Mouse (Mus musculus): ENCODE data around the gene Ell.

The Ell gene

DNA sequence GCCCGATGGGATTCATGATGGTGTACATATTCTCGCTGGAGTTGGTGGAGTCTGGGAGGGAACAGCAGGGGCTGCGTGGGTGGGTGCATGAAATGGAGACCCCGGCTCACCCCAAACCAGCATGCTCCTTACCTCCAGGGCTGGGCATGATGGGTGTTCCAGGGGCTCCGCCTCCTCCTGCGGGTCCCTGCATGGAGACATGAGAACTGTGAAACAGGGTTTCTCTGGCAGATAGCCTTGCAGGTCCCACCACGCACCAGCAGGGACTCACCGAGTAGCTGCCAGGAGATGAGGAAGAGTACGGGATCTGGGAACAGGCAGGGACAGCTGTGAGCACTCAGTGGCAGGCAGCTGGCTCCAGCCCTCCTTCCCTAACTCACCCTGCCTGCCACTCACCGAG, 59.5 kb downstream of the Ell start:
- no peak for DNase-seq (ENCODE audit: low spot score)

DNA sequence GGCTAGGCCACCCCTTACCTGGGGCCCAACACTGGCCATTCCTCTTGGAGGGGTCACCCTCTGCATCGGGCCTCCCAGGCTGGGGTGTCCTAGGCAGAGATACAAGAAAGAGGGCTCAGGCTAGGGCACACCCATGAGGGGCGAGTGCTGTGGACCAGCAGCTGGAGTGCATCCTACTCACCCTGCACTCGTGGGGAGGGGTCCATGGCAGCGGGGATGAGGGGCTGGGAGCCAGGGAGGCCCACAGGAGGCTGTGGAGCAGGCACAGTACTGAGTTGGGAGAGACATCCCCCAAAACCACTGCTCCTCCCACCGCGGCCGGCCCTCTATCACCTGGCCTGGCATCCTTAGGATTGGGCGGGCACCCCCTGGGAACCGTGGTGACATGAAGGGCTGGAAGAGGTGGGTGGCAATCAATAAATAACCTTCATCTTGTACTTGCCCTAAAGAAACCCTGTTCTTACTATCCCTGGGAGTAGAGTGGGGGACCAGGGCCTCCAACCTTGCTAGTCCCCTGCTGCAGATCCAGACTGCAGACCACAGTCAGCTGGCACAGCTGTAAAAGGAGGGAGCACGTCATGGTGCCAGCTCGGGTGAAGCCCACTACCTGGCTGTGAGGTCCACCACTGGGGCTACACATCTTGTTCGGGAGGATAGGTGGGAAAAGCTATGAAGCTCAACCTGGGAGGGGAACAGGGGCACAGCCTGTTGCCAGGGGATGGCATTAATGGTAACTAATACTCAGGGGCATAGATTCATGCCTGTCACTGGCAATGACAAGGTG, 60.4 kb downstream of the Ell start:
- DNase-seq (ENCODE audit: low spot score), result no peak

- no peak for DNase-seq (ENCODE audit: low spot score)
These were observed 61.4 kb downstream of the Ell start for GRCm38 (mm10) chr8:70600473-70601270.

- DNase-seq (ENCODE audit: low spot score), result no peak
These were observed 62.0 kb downstream of the Ell start for GRCm38 (mm10) chr8:70601271-70601649.

DNA sequence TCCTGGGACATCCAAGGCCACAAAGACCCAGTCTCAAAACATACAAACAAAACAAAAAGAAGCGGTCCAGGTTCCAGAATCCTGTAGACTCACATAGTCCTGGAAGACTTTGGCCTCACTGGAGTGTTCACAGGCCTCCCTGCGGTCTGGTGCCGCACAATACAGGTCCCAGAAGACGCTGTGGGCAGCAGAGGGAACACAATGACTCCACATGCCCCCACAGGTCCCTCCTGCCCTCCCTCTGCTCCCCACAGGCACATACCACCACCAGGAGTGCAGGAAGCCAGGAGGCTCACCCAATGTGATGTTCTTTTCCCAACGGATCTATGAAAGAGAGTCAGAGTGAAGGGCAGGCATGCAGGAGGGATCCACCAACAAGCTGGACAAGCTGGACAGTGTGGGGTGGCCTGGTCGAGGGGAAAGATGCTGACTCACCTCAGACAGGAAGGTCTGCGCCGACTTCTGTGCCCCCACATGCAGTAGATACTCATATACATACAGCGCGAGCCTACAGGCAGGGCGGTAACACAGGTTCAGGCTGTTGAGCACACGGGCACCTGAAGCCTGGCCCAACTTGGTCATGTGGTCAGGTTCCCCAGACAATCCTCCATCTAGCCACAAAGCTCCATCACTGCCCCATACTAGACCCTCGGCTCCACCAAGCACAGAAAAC, 63.0 kb downstream of the Ell start:
- no peak for DNase-seq (ENCODE audit: low spot score)

DNA sequence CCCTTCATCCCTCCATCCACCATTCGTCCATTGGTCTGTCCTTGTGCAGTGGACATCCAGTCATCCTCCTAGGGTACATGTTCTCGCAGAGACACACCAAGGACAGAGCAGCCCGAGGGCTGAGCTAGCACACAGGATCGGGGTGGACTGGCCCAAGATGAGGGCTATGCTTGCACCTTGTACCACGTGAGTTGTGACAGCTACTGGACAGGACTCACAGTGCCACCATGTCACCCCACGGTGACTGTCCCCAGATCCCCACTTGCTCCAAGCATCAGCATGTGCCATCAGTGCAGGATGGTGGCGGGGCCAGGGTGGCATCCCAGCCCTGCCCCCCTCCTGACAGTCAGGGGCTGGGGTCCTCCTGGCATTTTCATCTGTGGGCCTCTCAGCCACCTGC, 65.3 kb downstream of the Ell start:
- DNase-seq (ENCODE audit: low spot score), result no peak

DNA sequence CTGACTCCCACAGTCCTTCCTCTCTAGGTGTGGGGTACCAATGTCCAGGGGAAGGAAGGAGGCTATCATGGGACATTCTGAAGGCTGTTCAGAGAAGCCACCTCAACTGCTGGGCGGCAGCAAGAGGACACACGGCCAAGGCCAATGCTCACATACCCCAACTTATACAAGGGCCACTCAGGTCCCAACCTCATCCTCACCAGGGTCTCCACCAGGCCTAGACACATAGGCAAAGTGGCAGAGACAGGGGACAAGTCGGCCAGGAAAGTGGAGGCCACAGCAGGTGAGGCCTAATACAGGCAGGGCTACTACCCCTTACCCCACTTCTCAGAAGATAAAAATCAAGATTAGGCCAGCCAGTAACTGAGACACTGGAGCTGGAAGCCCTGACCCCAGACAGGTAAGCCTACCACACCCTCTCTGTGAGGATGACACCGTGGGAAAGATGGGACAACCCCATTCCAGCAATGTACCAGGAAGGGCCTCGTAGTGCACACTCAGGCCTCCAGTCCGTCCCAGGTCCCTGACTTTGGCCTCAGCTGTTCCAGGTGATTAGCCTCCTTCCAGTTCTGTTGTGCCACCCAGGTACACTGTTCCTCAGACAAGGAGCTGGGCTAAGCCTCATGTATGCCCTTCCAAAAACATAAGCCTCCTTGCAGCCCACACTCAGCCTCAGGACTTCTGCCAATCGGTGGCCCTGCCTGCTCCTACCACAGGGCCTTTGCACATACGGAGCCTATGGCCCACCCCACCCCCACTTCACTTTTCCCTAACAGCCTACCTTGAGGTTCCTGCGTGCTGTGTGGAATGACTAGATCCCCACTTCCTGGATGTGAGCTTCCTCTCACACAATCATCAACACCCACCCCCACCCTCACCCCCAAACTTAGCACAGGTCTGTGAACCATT, 66.9 kb downstream of the Ell start:
- no peak for DNase-seq (ENCODE audit: low spot score)

- DNase-seq (ENCODE audit: low spot score), result no peak
These were observed 67.7 kb downstream of the Ell start for GRCm38 (mm10) chr8:70606780-70607602.

DNA sequence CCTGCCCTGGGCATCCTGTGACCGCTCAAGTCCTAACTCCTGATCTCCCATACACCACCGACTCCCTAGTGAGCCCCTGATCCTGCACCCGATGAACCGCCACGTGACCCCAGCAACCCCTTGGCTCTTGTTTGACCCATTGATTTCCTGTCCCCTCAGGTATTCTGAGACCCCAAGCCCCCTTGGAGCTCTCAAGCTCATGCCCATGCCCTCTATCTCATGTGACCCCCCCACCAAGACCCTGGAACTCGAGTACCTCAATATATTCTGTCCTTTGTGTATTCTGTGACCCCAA, 68.3 kb downstream of the Ell start:
- no peak for DNase-seq (ENCODE audit: low spot score)

DNA sequence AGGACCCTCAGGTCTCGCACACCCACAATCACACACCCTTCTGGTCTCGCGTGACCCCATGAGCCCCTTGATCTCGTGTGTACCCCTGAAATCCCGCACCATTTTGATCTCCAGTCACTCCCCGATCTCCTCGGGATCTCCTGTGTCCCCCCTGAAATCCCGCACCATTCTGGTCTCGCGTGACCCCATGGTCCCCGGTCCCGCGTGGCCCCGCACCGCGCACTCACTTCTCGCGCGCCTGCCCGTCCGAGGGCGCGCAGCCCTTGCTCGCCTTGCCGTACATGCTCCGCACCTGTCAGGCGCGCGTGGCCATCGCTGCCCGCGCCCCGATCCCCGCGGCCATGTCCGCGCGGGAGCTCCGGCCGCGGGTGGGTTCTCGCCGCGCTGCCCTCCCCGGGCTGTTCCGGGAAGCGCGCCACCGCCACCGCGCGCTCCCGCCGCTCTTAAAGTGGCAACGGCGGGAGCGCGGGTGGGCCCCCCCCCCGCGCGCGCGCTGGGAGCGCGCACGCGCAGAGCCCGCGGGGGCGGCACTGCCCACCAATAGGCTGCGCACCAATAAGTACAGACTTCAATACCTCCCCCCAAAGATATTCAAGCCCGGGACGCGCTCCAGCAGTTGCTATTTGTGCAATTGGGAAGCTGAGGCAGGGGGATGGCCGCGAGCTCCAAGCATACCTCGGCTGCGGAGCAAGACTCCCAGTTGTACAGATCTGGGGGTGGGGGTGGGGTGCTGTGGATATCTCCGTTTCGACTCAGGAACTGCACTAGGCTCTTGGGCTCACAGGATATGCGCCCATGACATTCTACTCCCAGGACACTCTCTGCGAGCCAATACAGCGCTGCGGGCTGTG, 68.9 kb downstream of the Ell start:
- no peak for DNase-seq (ENCODE audit: low spot score)

DNA sequence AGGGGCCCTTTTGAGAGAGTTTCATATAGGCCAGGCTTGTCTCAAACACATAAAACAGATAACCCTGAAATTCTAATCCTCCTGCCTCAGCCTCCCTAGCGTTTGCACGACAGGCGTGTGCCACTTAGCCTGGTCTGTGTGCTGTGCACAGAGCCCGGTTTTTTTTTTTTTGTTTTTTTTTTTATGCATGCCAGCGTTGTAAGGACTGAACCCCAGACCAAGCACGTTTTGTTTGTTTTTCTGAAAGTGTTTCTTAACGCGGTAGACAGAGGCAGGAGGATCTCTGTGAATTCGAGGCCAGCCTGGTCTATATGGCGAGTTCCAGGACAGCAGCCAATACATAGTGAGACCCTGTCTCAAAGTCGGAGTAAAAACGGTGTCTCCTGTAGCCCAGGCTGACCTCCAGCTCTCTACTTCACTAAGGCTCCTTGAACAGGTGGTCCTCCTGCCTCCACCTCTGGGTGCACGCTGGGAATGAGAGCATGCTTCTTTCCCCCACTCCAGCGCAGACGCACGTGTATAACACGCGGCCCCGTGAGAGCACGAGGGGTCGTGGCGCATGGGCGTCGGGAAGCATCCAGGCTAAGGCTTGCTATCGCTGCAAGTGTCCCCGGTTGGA, 69.6 kb downstream of the Ell start, which contains the start of gene Ssbp4:
Gene Ssbp4, minus strand, starts transcription at position 124 of the 619 bp plus-strand sequence.
- DNase-seq (ENCODE audit: low spot score), result no peak

- DNase-seq (ENCODE audit: low spot score), result peak; percentile 82
These were observed 70.2 kb downstream of the Ell start for GRCm38 (mm10) chr8:70609368-70609848.

DNA sequence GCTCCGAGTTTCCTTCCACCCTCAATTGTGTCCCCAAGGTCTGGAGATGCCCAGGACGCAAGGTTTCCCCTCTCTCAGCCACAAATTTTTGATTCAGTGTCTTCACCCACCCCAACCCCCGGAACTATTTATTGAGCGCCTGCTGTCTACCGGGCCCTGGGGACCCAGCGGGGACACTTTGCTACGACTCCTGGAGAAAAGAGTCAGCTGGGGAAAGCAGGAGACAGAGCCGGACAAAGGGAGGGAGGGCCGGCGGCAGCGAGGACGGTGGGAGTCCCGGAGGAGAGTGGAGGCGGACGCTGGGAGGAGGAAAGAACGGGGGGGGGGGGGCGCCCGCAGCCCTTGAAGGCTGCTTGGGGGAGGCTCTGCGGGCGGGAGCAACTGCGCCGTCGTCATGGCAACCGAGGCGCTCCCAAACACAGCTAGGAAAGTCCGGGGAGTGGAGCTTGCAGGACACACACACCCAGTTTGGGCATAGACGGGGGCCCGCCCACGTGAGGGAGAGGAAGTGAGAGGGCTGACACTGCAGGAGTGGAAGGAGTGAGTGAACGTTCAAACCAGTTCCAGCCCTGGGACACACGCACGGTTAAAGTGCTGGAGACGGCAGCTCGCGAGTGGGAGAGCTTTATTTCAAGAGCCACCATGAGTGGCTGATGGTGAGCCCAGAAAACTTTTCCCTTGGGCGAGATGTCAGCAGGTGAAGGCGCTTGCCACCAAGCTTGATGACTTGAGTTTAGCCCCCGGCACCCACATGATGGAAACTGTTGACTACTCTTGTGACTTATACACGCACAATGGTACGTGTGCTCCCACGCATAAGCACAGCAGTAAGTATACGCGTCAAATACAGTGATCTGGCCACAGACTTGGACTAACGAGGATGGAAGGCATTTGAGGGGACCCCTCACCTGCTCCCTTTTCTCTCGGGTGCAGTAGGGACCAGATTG, 70.9 kb downstream of the Ell start:
- DNase-seq (ENCODE audit: low spot score), result peak; percentile 75

DNA sequence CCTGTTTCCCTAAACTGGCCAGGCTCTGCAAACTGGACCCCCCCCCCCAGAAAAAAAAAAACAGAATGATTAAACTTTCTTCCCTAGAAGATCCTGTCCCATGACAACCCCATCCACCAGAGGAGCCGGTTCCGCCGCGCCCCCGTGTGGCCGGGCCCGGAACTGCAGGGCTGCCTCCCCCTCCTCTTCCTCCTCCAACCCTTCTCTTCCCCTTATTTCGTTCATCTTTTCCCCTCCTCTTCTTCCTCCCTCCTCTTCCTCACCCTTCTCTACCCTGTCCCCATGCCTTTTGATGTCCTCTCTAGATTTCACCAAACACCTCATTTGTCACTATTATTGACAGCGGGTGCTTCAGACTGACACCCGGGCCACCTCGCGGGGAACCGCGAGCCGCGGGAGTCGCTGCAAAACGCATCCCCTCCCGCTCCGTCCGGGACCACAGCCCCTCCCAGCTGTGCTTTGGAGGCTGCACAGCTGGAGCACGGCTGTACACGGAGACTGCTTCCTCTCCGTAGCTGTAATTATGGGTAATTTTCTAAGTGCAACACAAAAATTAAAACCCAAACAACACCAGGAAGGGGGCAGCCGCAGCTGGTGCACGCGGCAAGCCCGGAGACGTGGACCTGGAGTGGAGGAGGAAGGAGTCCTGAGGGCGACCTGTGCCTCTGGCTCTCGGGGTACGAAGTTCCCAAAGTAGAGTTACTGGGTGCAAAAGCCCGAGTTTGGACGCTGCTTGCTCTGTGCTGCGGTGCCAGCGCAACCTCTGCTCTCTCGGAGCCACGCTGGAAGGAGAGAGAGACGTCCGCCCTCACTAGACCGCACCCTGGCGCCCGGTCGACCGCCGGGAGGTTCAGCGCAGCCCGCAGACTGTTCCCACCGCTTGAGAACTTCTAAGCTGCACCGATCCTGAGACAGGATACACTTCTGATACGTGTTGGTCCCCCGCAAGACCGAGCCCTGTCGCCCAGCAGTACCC, 71.8 kb downstream of the Ell start:
- DNase-seq (ENCODE audit: low spot score), result peak; percentile 86

DNA sequence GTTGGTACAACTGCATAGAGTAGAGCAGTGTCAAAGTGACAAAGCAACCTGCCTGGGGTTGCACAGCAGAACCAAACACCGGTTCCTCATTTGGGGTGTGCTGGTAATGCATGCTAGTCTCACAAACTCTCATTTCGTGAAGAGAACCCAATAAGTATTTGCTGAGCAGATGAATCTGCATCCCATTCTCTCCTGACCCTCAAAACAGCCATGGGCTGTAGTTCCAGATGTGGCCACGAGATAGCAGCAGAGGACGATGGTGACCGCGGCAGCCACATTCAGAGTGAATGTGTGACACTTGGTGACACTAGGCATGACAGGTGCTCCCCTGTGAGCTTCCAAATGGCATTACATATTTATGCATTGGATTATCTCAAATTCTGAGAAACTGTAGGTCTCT, 72.6 kb downstream of the Ell start:
- peak; percentile 88 for DNase-seq (ENCODE audit: low spot score)

DNA sequence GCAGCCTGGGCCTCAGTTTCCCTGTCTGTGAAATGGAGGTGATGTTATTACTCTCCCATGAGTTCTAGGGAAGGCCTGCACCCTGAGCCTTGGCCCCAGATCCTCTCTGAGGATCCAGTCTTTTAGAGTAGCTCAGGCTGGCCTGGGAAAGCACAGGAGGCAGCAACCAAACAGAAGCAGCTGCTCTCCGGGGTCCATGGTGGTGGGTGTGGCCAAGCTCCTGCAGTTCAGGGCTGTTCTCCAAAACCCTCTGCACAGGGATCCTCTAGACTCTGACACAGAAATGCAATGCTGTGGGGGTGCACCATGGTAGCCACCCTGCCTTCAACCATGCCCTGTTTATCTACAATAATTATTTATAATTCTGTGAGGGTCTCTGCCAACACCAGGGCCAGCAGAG, 74.5 kb downstream of the Ell start:
- DNase-seq (ENCODE audit: low spot score), result no peak

- DNase-seq (ENCODE audit: low spot score), result no peak
These were observed 75.2 kb downstream of the Ell start for GRCm38 (mm10) chr8:70614469-70614868.
